Comparison of ENCODE assay signal across 8 mouse cellular contexts in the genomic region with DNA sequence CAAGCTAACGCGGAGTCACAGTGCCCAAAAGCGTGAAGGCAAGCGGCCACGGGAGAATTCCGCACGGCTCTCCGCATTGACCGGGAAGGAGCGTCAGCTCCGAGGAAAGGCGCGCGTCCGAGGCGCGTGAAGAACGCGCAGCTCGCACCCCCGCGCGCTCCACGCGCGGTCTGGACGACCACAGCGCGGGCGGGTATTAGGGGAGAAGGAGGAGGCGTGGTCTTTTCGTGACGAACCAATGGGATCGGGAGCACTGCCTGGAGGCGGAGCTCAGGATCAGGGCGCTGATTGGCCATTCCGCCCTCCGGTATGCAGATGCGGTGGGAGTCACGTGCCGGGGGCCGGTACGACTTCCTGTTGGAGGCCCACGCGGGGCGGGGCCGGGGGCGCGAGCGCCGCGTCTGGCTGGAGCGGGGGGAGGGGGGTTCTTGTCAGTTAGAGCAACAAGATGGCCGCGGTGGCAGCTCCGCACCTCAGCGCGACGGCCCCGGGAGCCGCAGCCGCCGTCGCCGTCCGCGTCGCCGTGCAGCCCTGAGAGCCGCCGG. TPM values are rescaled to one million over a fixed set of nuclear protein-coding genes. Genes with fewer than 3 reads are reported as not detected.
A peak's percentile ranks its signal among the peaks of the same experiment; 100 is the strongest.
DNase-seq lines count a peak whose midpoint lies in the region; ATAC-seq lines count a peak whose summit lies in the region.

No protein-coding gene starts in this region.

- peaks cover 4% of the 10 kb centered on the region; the same call in 1 of the 2 replicates for H3K27me3 ChIP-seq in hindbrain, embryonic 11.5 days (ENCODE audit: control insufficient read depth, insufficient read depth, low read length)

- whole genome bisulfite sequencing in hindbrain, embryonic 11.5 days, result under 1% methylated on average over 58 of the region's 71 CpGs

- peak overlapping the region; percentile 90 for H3K4me3 ChIP-seq in hindbrain, embryonic 11.5 days (ENCODE audit: low read depth, low read length)

- peak overlapping the region; percentile 91 for H3K4me2 ChIP-seq in hindbrain, embryonic 11.5 days (replicated peaks; ENCODE audit: low read depth, low read length)

- peak overlapping the region; percentile 97 for H3K9ac ChIP-seq in hindbrain, embryonic 11.5 days (ENCODE audit: low read depth, low read length)

- peak overlapping the region; percentile 96 for H3K27ac ChIP-seq in hindbrain, embryonic 11.5 days (ENCODE audit: low read depth, low read length)

- peak; percentile 97 for ATAC-seq in hindbrain, embryonic 11.5 days (ENCODE audit: low FRiP score)

- H3K4me1 ChIP-seq in hindbrain, embryonic 11.5 days (replicated peaks; ENCODE audit: control insufficient read depth, insufficient read depth, low read length), result peaks cover 6% of the 10 kb centered on the region; the same call in 1 of the 2 replicates

- H3K36me3 ChIP-seq in hindbrain, embryonic 11.5 days (ENCODE audit: control insufficient read depth, insufficient read depth, low read length), result no peaks in the 10 kb centered on the region

- no peaks in the 10 kb centered on the region for H3K9me3 ChIP-seq in hindbrain, embryonic 11.5 days (ENCODE audit: control insufficient read depth, low read length)

- DNase-seq in Muller cell, postnatal 12 days (ENCODE audit: inconsistent ontology term), result peak; percentile 99
- DNase-seq in cerebellum, adult 9-11 months, result peak; percentile 100
- DNase-seq in frontal cortex, adult 2 months (ENCODE audit: extremely low spot score in 1 of 2, low spot score in 1 of 2), result peak; percentile 99 to 100
- peak; percentile 99 for DNase-seq in hindbrain, embryonic 11.5 days (ENCODE audit: low spot score)
- DNase-seq in layer of hippocampus, postnatal 10 days (ENCODE audit: low spot score in 2 of 2), result peak; percentile 97 to 99
- DNase-seq in lung, postnatal 10 days, result peak; percentile 100
- peak; percentile 99 for DNase-seq in ovary, postnatal 36 days (ENCODE audit: low spot score)
- peak; percentile 99 for DNase-seq in thymus, postnatal 25 days

RNA-seq across cellular contexts. Expression of a gene that starts 0.4 kb away (rescaled TPM):
- 44.4 and 56.5 TPM in 2 replicates for polyA plus RNA-seq in frontal cortex, adult 2 months (2012; rRNA removed)
- 17.0 and 20.6 TPM in 2 replicates for polyA plus RNA-seq in hindbrain, embryonic 11.5 days (2014; fragmentation: Nextera tagmentation; extraction: Ambion mirVana)
- total RNA-seq in layer of hippocampus, postnatal 10 days (2021), result 10 to 100 TPM; 70.1 to 70.4 TPM

Comparison
In these comparisons a context has a peak if more than half of its experiments do, and no peak if none do; other contexts are left out.
1. Peak in every context shown above with its lines: DNase-seq, ATAC-seq, H3K4me3 ChIP-seq and H3K27ac ChIP-seq.